Mouse (Mus musculus) cerebellum, adult 8-10 months (tissue): ENCODE measurements around the gene L1td1.

Experiments
- DNase-seq: peaks from one replicate; pipeline ENCODE4 v3.0.0; 2022

L1td1 gene

DNA sequence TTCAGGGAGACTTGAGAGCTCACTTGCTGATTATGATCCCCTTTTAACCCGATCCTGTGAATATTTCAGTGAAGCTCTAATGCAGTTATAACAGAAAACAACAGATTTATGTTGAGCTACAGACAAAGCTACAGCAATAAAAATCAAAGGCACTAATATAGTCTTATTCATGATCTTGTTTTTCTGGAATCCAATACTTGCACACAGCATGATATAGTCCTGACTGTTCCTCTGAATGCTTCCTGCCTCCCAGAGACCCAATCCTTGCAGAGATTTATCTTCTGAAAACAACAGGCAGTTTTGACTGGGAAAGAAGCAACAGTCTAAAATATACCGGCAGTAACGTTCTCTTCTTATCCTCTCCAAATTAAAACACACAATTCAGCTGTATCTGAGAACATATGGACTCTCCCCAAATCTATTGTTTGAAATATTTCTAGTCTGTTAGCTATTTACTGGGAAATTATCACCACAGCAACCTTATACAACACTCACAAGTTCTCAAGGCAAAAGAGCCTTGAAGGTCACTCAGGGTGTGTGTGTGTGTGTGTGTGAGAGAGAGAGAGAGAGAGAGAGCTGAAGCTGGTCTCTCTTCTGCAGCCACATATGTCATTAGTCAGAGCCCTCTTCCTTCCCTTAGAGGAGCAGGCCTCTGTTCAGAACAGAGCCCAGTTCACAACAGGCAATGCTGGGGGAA, 16.8 kb downstream of the L1td1 start:
- DNase-seq, result no peak

GRCm38 (mm10) chr4:98743906-98744210, 17.3 kb downstream of the L1td1 start:
- no peak for DNase-seq

DNA sequence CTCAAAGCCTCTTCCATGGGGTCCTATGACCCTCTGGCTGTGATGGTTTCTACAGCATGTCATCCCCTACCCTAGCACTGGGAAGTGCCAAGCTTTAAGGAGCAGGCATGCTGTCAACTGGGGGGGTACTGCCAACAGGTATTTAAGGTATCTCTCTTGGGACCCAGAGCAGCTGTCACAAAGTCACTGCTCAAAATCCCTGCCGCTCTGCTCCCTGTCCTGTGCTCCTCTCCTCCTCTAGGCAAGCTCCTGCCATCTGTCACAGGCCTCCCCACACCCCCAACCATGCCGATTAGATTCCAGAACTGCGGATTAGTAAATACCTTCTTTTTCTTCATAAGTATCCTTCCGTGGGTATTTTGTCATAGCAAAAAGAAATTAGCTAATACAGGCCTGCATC, 27.9 kb downstream of the L1td1 start:
- no peak for DNase-seq

- DNase-seq, result no peak
These were observed 29.6 kb downstream of the L1td1 start for GRCm38 (mm10) chr4:98756141-98756540.

GRCm38 (mm10) chr4:98758012-98758821, 31.7 kb downstream of the L1td1 start:
- no peak for DNase-seq

- no peak for DNase-seq
These were observed 32.5 kb downstream of the L1td1 start for GRCm38 (mm10) chr4:98758872-98759518.

DNA sequence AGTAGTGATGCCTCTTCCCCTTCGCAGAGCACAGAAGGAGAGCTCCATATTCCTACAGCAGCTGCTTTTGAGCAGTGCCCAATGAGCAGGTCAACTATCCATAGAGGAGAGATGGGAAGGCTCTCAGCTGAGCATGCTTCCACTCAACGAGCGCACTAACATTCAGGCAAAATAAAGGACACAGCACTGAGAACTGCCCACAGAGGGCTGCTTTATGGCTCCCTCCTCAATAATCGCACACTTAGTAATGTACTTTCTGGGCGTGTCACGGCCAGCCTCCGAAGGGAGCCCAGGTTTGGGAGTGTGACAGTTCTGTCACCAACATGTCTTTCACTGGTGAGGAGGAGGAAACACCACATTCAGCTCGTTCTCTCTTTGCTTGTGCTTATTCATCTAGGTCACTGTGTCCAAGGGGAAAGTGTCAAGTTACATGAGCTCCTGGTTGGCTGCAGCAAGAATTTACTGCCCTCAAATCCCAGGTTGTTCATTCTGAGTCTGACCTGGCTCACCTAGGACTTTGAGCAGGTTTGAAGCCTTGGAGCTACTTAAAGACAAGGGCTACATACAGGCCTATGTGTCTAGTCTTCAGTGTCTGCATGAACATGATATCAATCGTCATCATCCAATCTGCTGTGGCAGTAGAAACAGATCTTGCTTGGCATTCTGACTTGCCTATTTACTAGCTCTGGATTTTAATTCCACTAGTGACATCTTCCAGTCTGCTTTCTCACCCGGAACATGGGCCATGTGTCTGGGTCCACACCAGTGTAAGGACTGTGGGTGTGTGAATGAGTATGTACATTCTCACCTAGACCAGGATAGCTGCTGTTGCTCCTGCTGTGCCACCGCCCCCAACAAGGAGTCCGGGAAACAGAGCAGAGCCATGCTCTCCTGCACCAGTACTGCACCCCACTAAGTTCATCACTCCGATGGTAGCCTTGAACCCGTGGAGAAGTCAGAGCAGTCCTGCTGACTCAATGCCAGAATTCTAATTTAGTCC, 40.9 kb downstream of the L1td1 start:
- DNase-seq, result no peak

DNA sequence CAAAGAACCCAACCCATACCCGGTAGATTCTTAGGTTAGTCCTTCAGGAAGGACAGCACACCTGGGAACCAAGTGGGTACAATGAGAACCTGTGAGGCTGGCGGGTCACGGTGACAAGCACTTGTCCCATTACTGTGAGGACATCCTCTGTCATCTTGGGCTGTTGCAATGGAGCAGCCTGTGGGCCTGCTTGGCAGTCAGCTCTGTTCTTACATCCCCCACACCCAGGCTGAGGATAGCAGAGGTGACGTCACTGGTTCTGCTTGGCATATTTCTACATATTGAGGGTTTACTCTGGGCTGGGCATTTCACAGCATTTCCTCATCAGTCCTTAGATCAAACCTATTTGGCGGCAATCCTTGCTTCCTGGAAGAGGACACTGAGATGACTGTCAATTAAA, 47.3 kb downstream of the L1td1 start:
- no peak for DNase-seq

- DNase-seq, result no peak
These were observed 50.3 kb downstream of the L1td1 start for GRCm38 (mm10) chr4:98776721-98777427.

GRCm38 (mm10) chr4:98777464-98777863, 50.9 kb downstream of the L1td1 start:
- DNase-seq, result no peak

GRCm38 (mm10) chr4:98778219-98778618, 51.7 kb downstream of the L1td1 start:
- DNase-seq, result no peak

DNA sequence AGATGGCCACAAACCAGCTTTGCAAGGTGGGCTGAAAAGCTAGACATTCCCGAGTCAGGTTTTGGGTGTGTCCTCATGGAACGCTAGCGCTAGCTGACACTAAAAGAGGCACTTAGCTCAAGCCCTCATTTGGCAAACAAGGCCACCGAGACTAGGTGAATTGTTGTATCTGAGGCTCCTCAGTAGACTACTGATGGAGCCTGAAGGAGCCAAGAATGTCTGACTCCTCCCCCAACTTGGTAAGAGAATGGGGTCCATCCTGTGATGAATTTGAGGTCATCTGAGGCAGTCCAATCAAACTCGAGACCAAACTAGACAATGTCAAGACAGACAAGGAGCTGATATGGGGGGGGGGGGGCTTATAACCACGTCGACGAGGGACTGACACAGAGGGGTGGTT, 59.3 kb downstream of the L1td1 start:
- DNase-seq, result no peak

DNA sequence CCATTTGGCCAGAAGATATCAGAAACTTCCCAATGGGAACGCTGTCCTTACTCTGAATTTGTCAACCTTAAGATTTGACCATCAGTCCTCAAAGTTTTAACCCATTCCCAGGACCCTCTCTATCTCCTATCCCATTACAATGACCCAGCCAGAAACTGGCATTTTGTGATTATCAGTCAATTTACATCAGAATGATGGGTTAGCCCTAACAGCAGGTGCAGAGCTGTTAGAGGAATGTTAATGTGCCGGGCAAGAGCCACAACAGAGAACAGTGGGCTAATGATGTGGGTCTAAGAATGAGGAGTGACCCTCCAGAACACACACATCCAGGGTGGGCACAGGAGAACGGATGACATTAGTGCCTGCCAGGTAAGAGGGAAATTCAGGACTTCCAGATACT, 59.7 kb downstream of the L1td1 start:
- DNase-seq, result no peak
